ENCODE assay signal across 9 mouse cellular contexts in the genomic region with DNA sequence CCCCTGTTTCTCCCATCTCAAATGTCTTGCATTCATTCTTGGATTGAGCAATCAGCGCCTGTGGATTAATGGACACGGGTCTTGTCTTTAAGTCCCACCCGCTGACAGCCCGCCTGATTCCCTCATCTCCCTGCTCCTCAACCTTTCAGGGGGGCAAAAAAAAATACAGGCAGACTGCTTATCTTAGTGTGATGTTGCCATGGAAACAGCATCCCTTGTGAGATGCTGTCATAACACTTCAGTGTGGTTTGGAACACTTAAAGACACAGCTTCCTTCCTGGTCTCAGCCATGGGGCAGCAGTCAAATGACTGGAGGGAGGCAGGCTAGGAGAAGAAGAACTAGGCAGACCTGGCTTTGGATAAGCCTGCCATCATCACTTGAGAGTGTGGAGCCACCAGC. TPM values are rescaled to one million over a fixed set of nuclear protein-coding genes. Genes with fewer than 3 reads are reported as not detected.
DNase-seq lines count a peak whose midpoint lies in the region; ATAC-seq and TF ChIP-seq lines count a peak whose summit lies in the region.
"Had no signal": no experiment of that assay in that cellular context is flagged by ENCODE, and none has a peak within 500 bp of the region (broad histone marks: within the 10 kb centered on the region; RNA-seq: fewer than 3 reads in every experiment).

No protein-coding gene starts in this region.

- TF ChIP-seq CTCF in heart, adult 2 months (IDR thresholded peaks at IDR 0.05), result no peak
- TF ChIP-seq CTCF in brain, embryonic 14.5 days (IDR thresholded peaks at IDR 0.05; ENCODE audit: borderline replicate concordance, extremely low read depth, insufficient read depth, insufficient read length), result no peak

- intact Hi-C loops in heart, adult 2 months (cut with DNase I), result no loop called here

- TF ChIP-seq EP300 in heart, adult 2 months (IDR thresholded peaks at IDR 0.05; ENCODE audit: insufficient read depth, low read depth, low read length), result no peak

- H3K4me1 ChIP-seq in heart, embryonic 10.5 days, result peaks cover 98% of the 10 kb centered on the region
- H3K4me1 ChIP-seq in heart, adult 2 months (ENCODE audit: control insufficient read depth, insufficient read depth, low read length), result peaks cover 7% of the 10 kb centered on the region
- H3K4me1 ChIP-seq in midbrain, embryonic 13.5 days (replicated peaks), result peaks cover 99% of the 10 kb centered on the region

- peak overlapping the region; percentile 19 for H3K4me2 ChIP-seq in midbrain, embryonic 13.5 days (replicated peaks)
- H3K4me2 ChIP-seq: liver, embryonic 13.5 days had no signal

- TF ChIP-seq POLR2A in heart, adult 2 months (IDR thresholded peaks at IDR 0.05; ENCODE audit: insufficient read depth, low read depth, low read length), result no peak
- no peak for TF ChIP-seq POLR2A in brain, embryonic 14.5 days (IDR thresholded peaks at IDR 0.05; ENCODE audit: borderline replicate concordance, extremely low read depth, insufficient read depth, insufficient read length, poor library complexity, severe bottlenecking)

- H3K27ac ChIP-seq in heart, embryonic 10.5 days, result peak overlapping the region; percentile 84
- H3K27ac ChIP-seq in heart, adult 2 months, result no peak overlapping the region
- H3K27ac ChIP-seq in midbrain, embryonic 13.5 days, result peak overlapping the region; percentile 95
- H3K27ac ChIP-seq: liver, embryonic 13.5 days had no signal

- WGBS in heart, embryonic 10.5 days, result 54% methylated on average over 4 of the region's 4 CpGs
- 61% methylated on average over 4 of the region's 4 CpGs for WGBS in heart, adult 2 months
- WGBS in midbrain, embryonic 13.5 days, result 13% methylated on average over 4 of the region's 4 CpGs

- H3K9ac ChIP-seq in heart, adult 2 months (ENCODE audit: low read depth, low read length), result no peak overlapping the region
- peak overlapping the region; percentile 36; the same call in 1 of the 2 replicates for H3K9ac ChIP-seq in midbrain, embryonic 13.5 days (replicated peaks)
- H3K9ac ChIP-seq: liver, embryonic 13.5 days had no signal

- no peaks in the 10 kb centered on the region for H3K79me2 ChIP-seq in heart, adult 2 months (replicated peaks; ENCODE audit: control insufficient read depth, insufficient read depth, low read length)

- peaks cover 3% of the 10 kb centered on the region; the same call in 1 of the 2 replicates for H3K36me3 ChIP-seq in heart, embryonic 10.5 days
- no peaks in the 10 kb centered on the region for H3K36me3 ChIP-seq in heart, adult 2 months (ENCODE audit: control insufficient read depth, insufficient read depth, low read length)
- H3K36me3 ChIP-seq in midbrain, embryonic 13.5 days, result no peaks in the 10 kb centered on the region
- H3K36me3 ChIP-seq: liver, embryonic 13.5 days had no signal

- no peak for DNase-seq in heart, embryonic 10.5 days (ENCODE audit: low spot score)
- DNase-seq in heart, adult 2 months, result no peak
- peak; percentile 95 for DNase-seq in brain, embryonic 14.5 days (ENCODE audit: low read depth)
- no peak for DNase-seq in cerebellum, adult 11 months
- DNase-seq in urinary bladder, postnatal 25 days (ENCODE audit: low spot score), result no peak
- no peak for DNase-seq in thymus, postnatal 0 days (ENCODE audit: low spot score)
- DNase-seq: liver, embryonic 13.5 days had no signal

- peak; percentile 29; the same call in 1 of the 2 replicates for ATAC-seq in granulocyte monocyte progenitor cell, adult 5-6 weeks (replicated peaks; ENCODE audit: poor library complexity, severe bottlenecking)
- ATAC-seq in midbrain, embryonic 13.5 days, result peak; percentile 65

- H3K27me3 ChIP-seq in heart, embryonic 10.5 days (ENCODE audit: insufficient read depth, poor library complexity, severe bottlenecking), result no peaks in the 10 kb centered on the region
- H3K27me3 ChIP-seq in heart, adult 2 months (ENCODE audit: control insufficient read depth, insufficient read depth, low read length), result no peaks in the 10 kb centered on the region
- H3K27me3 ChIP-seq in midbrain, embryonic 13.5 days, result no peaks in the 10 kb centered on the region
- H3K27me3 ChIP-seq: liver, embryonic 13.5 days had no signal

- no peak overlapping the region for H3K4me3 ChIP-seq in heart, embryonic 10.5 days
- H3K4me3 ChIP-seq in heart, adult 2 months, result no peak overlapping the region
- no peak overlapping the region for H3K4me3 ChIP-seq in midbrain, embryonic 13.5 days (replicated peaks)
- H3K4me3 ChIP-seq: liver, embryonic 13.5 days had no signal

- no peaks in the 10 kb centered on the region for H3K9me3 ChIP-seq in heart, embryonic 10.5 days
- H3K9me3 ChIP-seq in midbrain, embryonic 13.5 days, result no peaks in the 10 kb centered on the region
- H3K9me3 ChIP-seq: liver, embryonic 13.5 days had no signal

RNA-seq across cellular contexts. Expression of a gene that starts 47.0 kb away (rescaled TPM):
- polyA plus RNA-seq in heart, embryonic 10.5 days (2016; fragmentation: Nextera tagmentation; extraction: Ambion mirVana), result 64.2 and 67.0 TPM in 2 replicates
- total RNA-seq in heart, adult 2 months (2021), result 10 to 100 TPM in 1 of 2 experiments, 1 to 10 TPM in 1; 9.4 to 16.0 TPM
- 21.3 and 23.8 TPM in 2 replicates for polyA plus RNA-seq in heart, adult 2 months (2012; rRNA removed)
- 25.3 and 43.9 TPM in 2 replicates for polyA plus RNA-seq in brain, embryonic 14.5 days (2012; rRNA removed)
- 0.26 TPM in 1 of 2 replicates, not detected in the other for total RNA-seq in granulocyte monocyte progenitor cell, adult 5-6 weeks (2014; fragmentation: Nextera tagmentation)
- not detected in 2 replicates for total RNA-seq in granulocyte monocyte progenitor cell, adult 5-6 weeks (2017)
- polyA plus RNA-seq in midbrain, embryonic 13.5 days (2015; fragmentation: Nextera tagmentation; extraction: Ambion mirVana), result 24.9 and 31.2 TPM in 2 replicates
- 4.9 and 5.6 TPM in 2 replicates for polyA plus RNA-seq in thymus, postnatal 0 days (2015; fragmentation: Nextera tagmentation; extraction: Ambion mirVana)
